Mouse (Mus musculus): ENCODE results near the gene Olfr1513. TPM values are rescaled to one million over a fixed set of nuclear protein-coding genes. Genes with fewer than 3 reads are reported as not detected.
"Not testable (repeated sequence)": the region's sequence is repeated elsewhere in the genome, so short reads cannot be mapped to it uniquely, and the experiment has no call there.

Gene Olfr1513
- 0.19 TPM in 1 of 2 replicates, not detected in the other for polyA plus RNA-seq (2015; fragmentation: Nextera tagmentation; extraction: Ambion mirVana)

GRCm38 (mm10) chr14:52356308-52356707 is at the start of gene Olfr1513:
TSS of gene Olfr1513 (minus strand) at chr14:52356408.
- Histone ChIP-seq H3K27me3 (no peaks in the 10 kb centered on the region), H3K27ac (no peak within 1 kb of the TSS), H3K4me3 (no peak within 1 kb of the TSS), H3K4me1 (no peaks in the 10 kb centered on the region), H3K4me2 (no peak within 1 kb of the TSS), H3K9ac (no peak within 1 kb of the TSS), H3K9me3 (no peaks in the 10 kb centered on the region), H3K36me3 (no peaks in the 10 kb centered on the region)
- ATAC-seq (ENCODE audit: insufficient number of reproducible peaks, insufficient read depth, low FRiP score, low TSS enrichment, low read depth), result no peak
- 75% methylated on average over 4 of the region's 4 CpGs for WGBS

GRCm38 (mm10) chr14:52397279-52397678 is 41.1 kb upstream of the Olfr1513 start, which contains the start of gene Olfr1511:
TSS of gene Olfr1511 (minus strand) at chr14:52397379.
- Histone ChIP-seq H3K4me1 (no peaks in the 10 kb centered on the region), H3K9me3 (no peaks in the 10 kb centered on the region), H3K27ac (no peak within 1 kb of the TSS), H3K9ac (no peak within 1 kb of the TSS), H3K27me3 (no peaks in the 10 kb centered on the region), H3K4me3 (no peak within 1 kb of the TSS), H3K36me3 (no peaks in the 10 kb centered on the region), H3K4me2 (no peak within 1 kb of the TSS)
- no peak for ATAC-seq (ENCODE audit: insufficient number of reproducible peaks, insufficient read depth, low FRiP score, low TSS enrichment, low read depth)
- 75% methylated on average over 4 of the region's 4 CpGs for WGBS

GRCm38 (mm10) chr14:52390084-52390848 is 34.1 kb upstream of the Olfr1513 start:
- 85% methylated on average over 9 of the region's 9 CpGs for WGBS
- not testable (repeated sequence) for H3K4me1 ChIP-seq, H3K4me3 ChIP-seq, H3K27me3 ChIP-seq, H3K9ac ChIP-seq, H3K4me2 ChIP-seq, H3K36me3 ChIP-seq, H3K9me3 ChIP-seq, H3K27ac ChIP-seq
- ATAC-seq (ENCODE audit: insufficient number of reproducible peaks, insufficient read depth, low FRiP score, low TSS enrichment, low read depth), result 0 out of 2 replicates have a peak, but pooled peaks have one; percentile 10

- Histone ChIP-seq H3K4me2 (no peak within 1 kb of the TSS), H3K27ac (no peak within 1 kb of the TSS), H3K36me3 (no peaks in the 10 kb centered on the region), H3K4me1 (no peaks in the 10 kb centered on the region), H3K4me3 (no peak within 1 kb of the TSS), H3K27me3 (no peaks in the 10 kb centered on the region), H3K9ac (no peak within 1 kb of the TSS), H3K9me3 (no peaks in the 10 kb centered on the region)
- WGBS, result 71% methylated on average over 2 of the region's 2 CpGs
- ATAC-seq (ENCODE audit: insufficient number of reproducible peaks, insufficient read depth, low FRiP score, low TSS enrichment, low read depth), result no peak
These were observed 22.9 kb upstream of the Olfr1513 start, which contains the start of gene Olfr1512 for GRCm38 (mm10) chr14:52379068-52379467. TSS of gene Olfr1512 (minus strand) at chr14:52379168.

- no peak overlapping the region for H3K4me3 ChIP-seq
- H3K4me2 ChIP-seq, result no peak overlapping the region
- ATAC-seq (ENCODE audit: insufficient number of reproducible peaks, insufficient read depth, low FRiP score, low TSS enrichment, low read depth), result no peak
- H3K36me3 ChIP-seq, result no peaks in the 10 kb centered on the region
- H3K27ac ChIP-seq, result no peak overlapping the region
- H3K4me1 ChIP-seq, result no peaks in the 10 kb centered on the region
- H3K27me3 ChIP-seq, result no peaks in the 10 kb centered on the region
- WGBS, result 88% methylated on average over 3 of the region's 3 CpGs
- no peaks in the 10 kb centered on the region for H3K9me3 ChIP-seq
- H3K9ac ChIP-seq, result no peak overlapping the region
These were observed 12.5 kb upstream of the Olfr1513 start for GRCm38 (mm10) chr14:52368741-52369140.

GRCm38 (mm10) chr14:52339512-52339852 is 16.7 kb downstream of the Olfr1513 start:
- H3K4me3 ChIP-seq, result no peak overlapping the region
- no peaks in the 10 kb centered on the region for H3K4me1 ChIP-seq
- H3K27me3 ChIP-seq, result no peaks in the 10 kb centered on the region
- no peak overlapping the region; the same call in 1 of the 2 replicates for H3K4me2 ChIP-seq
- H3K36me3 ChIP-seq, result no peaks in the 10 kb centered on the region
- H3K27ac ChIP-seq, result no peak overlapping the region
- WGBS, result 62% methylated on average over 6 of the region's 6 CpGs
- ATAC-seq (ENCODE audit: insufficient number of reproducible peaks, insufficient read depth, low FRiP score, low TSS enrichment, low read depth), result no peak
- peak overlapping the region; percentile 41; the same call in 1 of the 2 replicates for H3K9ac ChIP-seq
- 0 out of 2 replicates have a peak, but pooled peaks cover 3% of the 10 kb centered on the region for H3K9me3 ChIP-seq

GRCm38 (mm10) chr14:52338751-52339511 is 17.3 kb downstream of the Olfr1513 start:
- no peak for ATAC-seq (ENCODE audit: insufficient number of reproducible peaks, insufficient read depth, low FRiP score, low TSS enrichment, low read depth)
- WGBS, result 30% methylated on average over 21 of the region's 21 CpGs
- no peak overlapping the region for H3K27ac ChIP-seq
- peak overlapping the region; percentile 29 for H3K4me3 ChIP-seq
- H3K9me3 ChIP-seq, result no peaks in the 10 kb centered on the region
- H3K4me1 ChIP-seq, result no peaks in the 10 kb centered on the region
- peak overlapping the region; percentile 55 for H3K4me2 ChIP-seq
- H3K9ac ChIP-seq, result peak overlapping the region; percentile 41; the same call in 1 of the 2 replicates
- H3K36me3 ChIP-seq, result no peaks in the 10 kb centered on the region
- no peaks in the 10 kb centered on the region for H3K27me3 ChIP-seq

- ATAC-seq (ENCODE audit: insufficient number of reproducible peaks, insufficient read depth, low FRiP score, low TSS enrichment, low read depth), result no peak
- Histone ChIP-seq H3K9me3 (no peaks in the 10 kb centered on the region), H3K27ac (no peak overlapping the region), H3K4me2 (no peak overlapping the region), H3K27me3 (peaks cover 41% of the 10 kb centered on the region), H3K36me3 (no peaks in the 10 kb centered on the region), H3K9ac (no peak overlapping the region), H3K4me1 (no peaks in the 10 kb centered on the region), H3K4me3 (no peak overlapping the region)
- 73% methylated on average over 1 of the region's 3 CpGs for WGBS
These were observed 24.0 kb downstream of the Olfr1513 start for GRCm38 (mm10) chr14:52332171-52332570.

- no peak for ATAC-seq (ENCODE audit: insufficient number of reproducible peaks, insufficient read depth, low FRiP score, low TSS enrichment, low read depth)
- Histone ChIP-seq H3K27ac (no peak overlapping the region), H3K4me2 (no peak overlapping the region)
These were observed 25.0 kb downstream of the Olfr1513 start for GRCm38 (mm10) chr14:52331069-52331750.

GRCm38 (mm10) chr14:52327910-52328812 is 28.0 kb downstream of the Olfr1513 start, which contains the start of gene Sall2:
TSS of gene Sall2 (minus strand) at chr14:52328762.
- peaks cover 55% of the 10 kb centered on the region for H3K27me3 ChIP-seq
- no peaks in the 10 kb centered on the region for H3K9me3 ChIP-seq
- H3K36me3 ChIP-seq, result no peaks in the 10 kb centered on the region
- peak; percentile 64; the same call in 1 of the 2 replicates for ATAC-seq (ENCODE audit: insufficient number of reproducible peaks, insufficient read depth, low FRiP score, low TSS enrichment, low read depth)
- peak within 1 kb of the TSS; percentile 72 for H3K4me2 ChIP-seq
- 2% methylated on average over 26 of the region's 26 CpGs for WGBS
- H3K4me3 ChIP-seq, result peak within 1 kb of the TSS; percentile 47
- H3K27ac ChIP-seq, result no peak within 1 kb of the TSS
- H3K4me1 ChIP-seq, result no peaks in the 10 kb centered on the region
- H3K9ac ChIP-seq, result peak within 1 kb of the TSS; percentile 65

More at GRCm38 (mm10) chr14:52331069-52331750, 25.0 kb downstream of the Olfr1513 start:
- no peak overlapping the region for H3K9ac ChIP-seq
- H3K4me1 ChIP-seq, result no peaks in the 10 kb centered on the region
- H3K9me3 ChIP-seq, result no peaks in the 10 kb centered on the region
- 11% methylated on average over 4 of the region's 4 CpGs for WGBS
- no peak overlapping the region for H3K4me3 ChIP-seq
- H3K36me3 ChIP-seq, result no peaks in the 10 kb centered on the region
- H3K27me3 ChIP-seq, result peaks cover 50% of the 10 kb centered on the region
